Mouse (Mus musculus) WW6 (cell line): ENCODE data around the gene Slc25a47.
"Not testable (repeated sequence)": the region's sequence is repeated elsewhere in the genome, so short reads cannot be mapped to it uniquely, and the experiment has no call there.

ENCODE experiments used
- DNase-seq: peaks from one replicate; pipeline ENCODE4 v3.0.0-alpha.2; 2013; ENCODE audit warnings: low read depth, low spot score

The Slc25a47 gene

GRCm38 (mm10) chr12:108826282-108826957 is 9.4 kb upstream of the Slc25a47 start:
- DNase-seq: no peak

GRCm38 (mm10) chr12:108826958-108827535 is 8.8 kb upstream of the Slc25a47 start:
- no peak for DNase-seq

- DNase-seq: no peak
Measured at GRCm38 (mm10) chr12:108827641-108828040, 8.2 kb upstream of the Slc25a47 start.

GRCm38 (mm10) chr12:108829636-108830035 is 6.2 kb upstream of the Slc25a47 start:
- no peak for DNase-seq

- DNase-seq: no peak
Measured at GRCm38 (mm10) chr12:108830358-108830757, 5.5 kb upstream of the Slc25a47 start.

GRCm38 (mm10) chr12:108831966-108832643 is 3.7 kb upstream of the Slc25a47 start:
- DNase-seq: no peak

GRCm38 (mm10) chr12:108832851-108833250 is 3.0 kb upstream of the Slc25a47 start:
- DNase-seq: no peak

GRCm38 (mm10) chr12:108833408-108833807 is 2.4 kb upstream of the Slc25a47 start:
- no peak for DNase-seq

GRCm38 (mm10) chr12:108834337-108834736 is 1.5 kb upstream of the Slc25a47 start:
- DNase-seq: no peak

GRCm38 (mm10) chr12:108834786-108835185 is 1.1 kb upstream of the Slc25a47 start:
- no peak for DNase-seq

- DNase-seq: no peak
Measured at GRCm38 (mm10) chr12:108835208-108835839, 522 bp upstream of the Slc25a47 start.

- DNase-seq: no peak
Measured at GRCm38 (mm10) chr12:108836722-108837121, 876 bp downstream of the Slc25a47 start.

GRCm38 (mm10) chr12:108841181-108841580 is 5.3 kb downstream of the Slc25a47 start:
- DNase-seq: no peak

- no peak for DNase-seq
Measured at GRCm38 (mm10) chr12:108842663-108843062, 6.8 kb downstream of the Slc25a47 start.

- not testable (repeated sequence) for DNase-seq
Measured at GRCm38 (mm10) chr12:108848033-108848432, 12.2 kb downstream of the Slc25a47 start.

- DNase-seq: no peak
Measured at GRCm38 (mm10) chr12:108849488-108850022, 13.7 kb downstream of the Slc25a47 start.

GRCm38 (mm10) chr12:108850129-108850528 is 14.3 kb downstream of the Slc25a47 start:
- DNase-seq: no peak

GRCm38 (mm10) chr12:108850886-108851285 is 15.0 kb downstream of the Slc25a47 start:
- DNase-seq: no peak

GRCm38 (mm10) chr12:108852822-108853221 is 17.0 kb downstream of the Slc25a47 start:
- no peak for DNase-seq

- no peak for DNase-seq
Measured at GRCm38 (mm10) chr12:108855081-108855480, 19.2 kb downstream of the Slc25a47 start.

- DNase-seq: no peak
Measured at GRCm38 (mm10) chr12:108856186-108856585, 20.3 kb downstream of the Slc25a47 start.

- DNase-seq: no peak
Measured at GRCm38 (mm10) chr12:108857109-108857508, 21.3 kb downstream of the Slc25a47 start.
